Mouse (Mus musculus) megakaryocyte progenitor cell, adult 5-6 weeks (primary cell): ENCODE results near the gene Ddx39. TPM values are rescaled to one million over a fixed set of nuclear protein-coding genes. Genes with fewer than 3 reads are reported as not detected.

ENCODE experiments used
- ATAC-seq: replicated peaks from 2 replicates; pipeline ENCODE4 v1.8.0; 2016; ENCODE audit warnings: mild to moderate bottlenecking, moderate TSS enrichment, inconsistent platforms; ENCODE audit not compliant: poor library complexity
- total RNA-seq, 2 experiments: library from RNA; stranded (forward) in 1 of 2; stranded (reverse) in 1 of 2; fragments of 157-497, 149-512 nt in 1 of 2; fragments of 200-1000 nt in 1 of 2; gene quantifications; 2 replicates each; pipeline versions ENCODE4 v1.2.3 to v1.2.4; 2015 to 2017

Ddx39 gene
- total RNA-seq (2015) (119 and 139 TPM in 2 replicates), total RNA-seq (2017) (121 and 131 TPM in 2 replicates)

DNA sequence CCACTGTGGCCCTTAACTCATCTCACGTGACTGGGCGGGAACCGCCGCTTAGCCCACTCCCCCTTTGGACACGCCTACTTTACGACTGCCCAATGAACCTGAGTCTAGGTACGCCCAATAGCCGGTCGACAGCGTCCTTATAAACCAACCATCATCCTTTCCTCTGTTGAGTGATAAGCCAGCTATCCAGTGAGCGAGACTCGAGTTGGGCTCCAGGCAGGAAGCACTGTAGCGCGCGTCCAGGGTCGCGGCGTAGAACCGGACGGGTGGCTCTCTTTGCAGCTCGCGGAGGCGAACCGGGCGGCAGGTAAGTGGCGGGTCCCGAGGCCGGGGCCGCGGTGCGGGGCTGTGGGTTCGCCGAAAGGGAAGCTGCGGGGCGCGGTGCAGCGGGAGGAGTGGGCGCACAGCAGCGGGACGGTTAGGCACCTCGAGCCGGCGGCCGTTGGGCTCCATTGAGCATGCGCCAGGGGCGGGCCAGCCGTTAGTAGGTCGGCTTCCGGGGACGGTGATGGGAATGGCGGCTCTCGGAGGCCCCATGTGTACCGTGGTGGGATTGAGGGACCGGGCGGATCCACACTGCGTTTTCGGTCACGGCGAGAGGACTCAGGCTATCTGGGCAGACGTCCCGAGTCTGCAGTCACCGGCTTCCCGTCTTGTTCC is at the start of gene Ddx39:
Gene Ddx39 (plus strand): TSS at position 147 of the 660 bp plus-strand sequence.
- peak; percentile 93 for ATAC-seq

DNA sequence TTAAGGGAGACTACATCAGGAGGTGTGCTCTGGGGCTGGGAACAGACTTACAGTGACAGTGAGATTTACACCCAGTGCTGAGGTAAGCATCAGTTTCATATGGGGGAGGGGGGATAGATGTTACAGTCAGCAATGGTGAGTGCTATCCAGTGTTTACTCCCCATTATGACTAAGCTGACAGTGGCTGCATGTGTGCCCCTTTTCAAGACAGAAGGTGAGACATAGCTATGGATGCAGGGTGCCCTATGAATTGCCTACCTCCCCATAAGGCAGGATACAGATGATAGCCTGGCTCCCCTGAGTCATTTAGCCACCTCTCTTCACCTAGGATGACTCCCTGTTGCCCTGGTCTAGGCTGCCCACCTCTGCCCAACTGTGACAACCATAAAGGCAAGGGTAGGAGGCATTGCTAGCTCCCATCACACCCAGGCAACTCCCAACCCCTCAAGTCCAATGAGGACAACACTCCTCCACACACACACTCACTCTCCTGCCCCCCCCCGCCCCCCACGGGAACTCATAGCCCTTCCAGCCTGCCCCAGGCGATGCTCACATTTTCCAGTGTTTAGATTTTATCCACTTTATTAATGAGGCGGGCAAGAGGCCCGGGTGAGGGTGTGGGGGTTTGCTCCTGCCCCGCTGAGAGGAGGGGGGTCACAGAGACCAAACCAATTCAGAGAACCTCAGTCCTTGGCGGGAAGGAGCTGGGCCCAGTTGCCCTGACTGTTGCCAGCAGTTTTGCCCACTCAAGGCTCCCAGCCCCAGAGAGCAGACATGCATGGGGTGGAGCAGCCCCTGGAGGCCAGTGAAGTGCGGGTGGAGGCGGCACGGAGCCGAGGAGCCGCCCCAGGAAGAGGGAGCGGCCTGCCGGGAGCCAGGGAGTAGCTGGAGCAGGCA is 48.8 kb upstream of the Ddx39 start, which contains the start of gene Ptger1:
Gene Ptger1 (plus strand): TSS at position 710 of the 897 bp plus-strand sequence.
- ATAC-seq = no peak

DNA sequence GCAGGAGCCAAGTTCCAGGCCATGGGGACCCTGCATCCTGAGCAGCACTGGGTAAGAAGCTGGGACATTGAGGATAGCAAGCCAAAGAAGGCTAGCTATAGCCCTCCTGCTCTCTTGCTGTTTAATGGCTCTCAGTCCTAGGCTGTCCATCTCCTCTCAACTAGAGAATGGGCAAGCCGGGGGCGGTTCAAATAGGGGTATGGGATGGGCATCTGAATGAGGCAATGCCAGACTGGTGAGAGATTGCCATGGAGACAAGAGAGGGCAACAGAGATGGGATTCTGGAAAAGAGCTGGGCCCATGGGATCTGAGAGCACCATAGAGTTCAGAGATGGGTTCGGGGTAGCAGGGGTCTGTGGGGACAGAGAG is 48.1 kb upstream of the Ddx39 start:
- no peak for ATAC-seq

DNA sequence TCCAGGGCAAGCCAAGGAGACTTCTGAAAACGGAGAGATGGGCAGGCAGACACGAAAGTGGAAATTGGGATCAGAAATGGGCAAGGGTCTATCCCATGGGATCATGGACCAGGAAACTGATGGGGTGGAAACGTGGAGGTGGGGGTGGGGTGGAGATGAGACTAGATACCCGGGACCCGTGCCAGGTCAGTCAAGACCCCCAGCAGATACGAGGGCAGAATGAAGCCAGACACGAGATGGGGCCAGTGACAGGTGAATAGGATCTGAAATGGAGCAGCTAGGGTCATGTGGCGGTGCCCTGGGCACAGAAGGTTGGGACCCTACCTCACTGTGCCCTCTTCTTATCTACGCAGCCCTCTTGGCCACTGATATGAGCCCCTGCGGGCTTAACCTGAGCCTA is 47.5 kb upstream of the Ddx39 start:
- ATAC-seq = no peak

DNA sequence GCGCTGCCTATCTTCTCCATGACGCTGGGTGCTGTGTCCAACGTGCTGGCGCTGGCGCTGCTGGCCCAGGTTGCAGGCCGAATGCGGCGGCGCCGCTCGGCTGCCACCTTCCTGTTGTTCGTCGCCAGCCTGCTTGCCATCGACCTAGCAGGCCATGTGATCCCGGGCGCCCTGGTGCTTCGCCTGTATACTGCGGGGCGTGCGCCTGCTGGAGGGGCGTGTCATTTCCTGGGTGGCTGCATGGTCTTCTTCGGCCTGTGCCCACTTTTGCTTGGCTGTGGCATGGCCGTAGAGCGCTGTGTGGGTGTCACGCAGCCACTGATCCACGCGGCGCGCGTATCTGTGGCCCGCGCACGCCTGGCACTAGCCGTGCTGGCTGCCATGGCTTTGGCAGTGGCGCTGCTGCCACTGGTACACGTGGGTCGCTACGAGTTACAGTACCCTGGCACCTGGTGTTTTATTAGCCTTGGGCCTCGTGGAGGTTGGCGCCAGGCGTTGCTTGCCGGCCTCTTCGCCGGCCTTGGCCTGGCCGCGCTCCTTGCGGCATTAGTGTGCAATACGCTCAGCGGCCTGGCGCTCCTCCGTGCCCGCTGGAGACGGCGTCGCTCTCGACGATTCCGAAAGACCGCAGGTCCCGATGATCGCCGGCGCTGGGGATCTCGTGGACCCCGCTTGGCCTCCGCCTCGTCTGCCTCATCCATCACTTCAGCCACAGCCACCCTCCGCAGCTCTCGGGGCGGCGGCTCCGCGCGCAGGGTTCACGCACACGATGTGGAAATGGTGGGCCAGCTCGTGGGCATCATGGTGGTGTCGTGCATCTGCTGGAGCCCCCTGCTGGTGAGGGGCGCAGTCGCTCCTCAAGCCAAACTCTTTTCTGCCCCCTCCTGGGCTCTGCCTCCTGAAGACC is 46.7 kb upstream of the Ddx39 start:
- ATAC-seq = peak; percentile 65

DNA sequence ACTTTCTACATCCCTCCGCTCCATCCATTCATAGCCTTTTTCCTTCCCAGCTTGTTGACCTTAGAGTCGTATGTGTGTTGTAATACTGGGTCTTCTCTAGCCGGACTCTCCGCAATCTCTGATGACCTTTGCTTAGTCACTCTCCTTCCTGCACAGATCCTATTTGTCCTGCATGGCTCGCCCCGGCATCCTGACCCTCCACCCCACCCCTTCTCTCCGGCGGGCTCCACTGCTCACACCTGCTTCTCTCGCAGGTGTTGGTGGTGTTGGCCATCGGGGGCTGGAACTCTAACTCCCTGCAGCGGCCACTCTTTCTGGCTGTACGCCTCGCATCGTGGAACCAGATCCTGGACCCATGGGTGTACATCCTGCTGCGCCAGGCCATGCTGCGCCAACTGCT is 46.0 kb upstream of the Ddx39 start:
- ATAC-seq = no peak

DNA sequence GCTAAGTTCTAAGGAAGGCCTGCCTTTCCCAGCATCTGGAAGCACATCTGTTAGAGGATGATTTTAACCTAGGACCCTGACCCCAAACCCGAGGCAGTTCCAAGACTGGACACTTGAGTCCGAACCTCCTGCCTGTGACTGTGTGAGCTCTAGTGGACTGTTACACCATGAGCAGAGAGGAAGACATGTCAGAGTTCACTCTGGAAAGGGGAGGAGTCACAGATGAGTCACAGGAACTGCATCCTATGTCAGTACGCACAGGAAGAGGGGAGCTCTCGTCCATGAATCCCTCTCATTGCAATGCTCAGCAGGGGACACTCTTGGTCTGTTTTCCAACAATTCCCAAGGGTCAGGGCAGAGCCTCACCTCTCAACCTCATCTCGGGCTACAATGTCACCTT is 42.0 kb upstream of the Ddx39 start:
- ATAC-seq = no peak

DNA sequence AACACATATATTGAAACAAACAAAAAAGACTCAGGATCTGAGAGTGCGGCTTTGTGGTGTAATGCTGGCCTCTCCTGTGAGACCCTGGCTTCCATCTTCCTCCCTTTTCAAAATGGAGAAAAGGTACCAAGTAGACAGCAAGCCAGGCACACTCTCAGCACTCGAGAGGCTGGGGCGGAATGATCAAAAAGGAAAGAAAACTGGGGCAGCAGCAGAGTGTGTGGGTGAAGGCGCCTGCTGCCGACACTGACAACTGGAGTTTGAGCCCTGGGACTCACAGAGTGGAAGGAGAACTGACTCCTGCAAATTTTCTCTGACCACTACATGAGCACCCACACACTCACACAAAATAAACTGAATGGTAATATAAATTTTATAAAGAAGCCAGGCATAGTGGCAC is 40.5 kb upstream of the Ddx39 start:
- ATAC-seq = no peak

DNA sequence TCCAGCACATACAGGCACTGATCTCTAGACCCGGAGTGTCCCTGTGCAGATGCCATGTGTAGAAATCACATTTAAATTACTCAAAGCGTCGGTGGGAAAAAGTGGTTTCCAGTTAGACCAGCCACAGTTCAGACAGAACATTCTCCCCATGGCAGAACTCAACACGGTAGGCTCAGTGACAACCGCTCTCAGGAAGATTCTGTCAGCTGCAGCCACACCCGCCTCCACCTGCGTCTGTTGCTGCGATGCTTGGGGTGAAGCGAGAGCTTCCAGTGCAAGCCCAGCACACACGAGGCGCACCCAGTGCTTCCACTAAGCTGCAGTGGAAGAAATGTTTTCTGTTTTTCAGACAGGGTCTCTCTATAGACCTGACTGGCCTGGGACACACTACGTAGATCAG is 35.1 kb upstream of the Ddx39 start:
- ATAC-seq = no peak

DNA sequence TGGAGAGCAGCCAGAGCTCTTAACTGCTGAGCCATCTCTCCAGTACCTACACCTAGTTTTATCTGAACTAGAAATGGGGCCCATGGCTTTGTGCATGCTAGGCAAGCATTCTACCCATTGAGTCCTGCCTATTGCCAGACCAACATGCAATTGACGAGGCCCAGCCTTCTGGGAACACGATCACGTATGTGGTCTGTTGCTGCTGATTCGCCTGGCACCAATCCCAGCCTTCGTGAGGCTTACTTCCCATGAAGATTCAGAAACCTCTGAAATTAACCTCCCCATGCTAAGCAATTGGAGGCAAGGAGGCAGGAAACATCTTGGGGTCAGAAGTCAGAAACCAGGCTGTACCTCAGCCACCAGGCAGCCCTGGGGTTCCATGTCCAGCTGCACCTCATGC is 34.4 kb upstream of the Ddx39 start:
- no peak for ATAC-seq

DNA sequence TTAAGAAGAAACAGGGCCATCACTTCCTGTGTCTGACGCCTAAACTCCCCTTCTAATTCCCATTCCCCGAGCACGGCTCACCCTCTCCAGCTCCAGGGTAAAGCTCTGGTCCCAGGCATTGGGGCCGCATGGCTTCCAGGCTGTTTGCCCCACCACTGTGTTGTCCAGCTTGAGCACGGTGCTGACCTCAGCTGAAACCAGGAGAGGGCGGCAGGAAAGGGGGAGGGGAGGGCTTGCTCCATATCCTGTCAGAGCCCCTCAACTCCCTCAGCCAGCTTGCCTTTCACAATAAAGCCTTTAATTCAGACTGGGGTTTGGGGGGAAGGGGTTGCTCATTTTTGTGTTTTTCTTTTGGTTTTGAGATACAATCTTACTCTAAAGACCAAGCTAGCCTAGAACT is 33.9 kb upstream of the Ddx39 start:
- ATAC-seq = peak; percentile 72

DNA sequence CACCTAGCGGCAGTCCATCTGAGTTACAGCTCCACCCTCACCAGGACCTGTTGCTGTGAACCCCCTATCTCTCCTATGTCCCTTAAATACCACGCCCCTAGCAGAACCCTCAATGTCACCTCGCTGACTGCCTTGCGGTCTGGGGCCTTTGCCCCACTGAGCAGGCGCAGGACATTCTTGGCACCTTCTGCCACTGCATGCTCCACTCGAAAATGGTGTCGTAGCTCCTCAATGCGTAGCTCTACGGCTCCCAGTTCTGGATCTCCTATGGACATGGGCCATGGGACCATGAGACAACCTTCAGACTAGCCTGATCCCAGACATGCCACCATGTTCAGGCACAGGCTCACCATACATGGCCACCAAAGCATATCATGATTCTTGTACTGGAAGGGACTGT is 30.5 kb upstream of the Ddx39 start:
- no peak for ATAC-seq

DNA sequence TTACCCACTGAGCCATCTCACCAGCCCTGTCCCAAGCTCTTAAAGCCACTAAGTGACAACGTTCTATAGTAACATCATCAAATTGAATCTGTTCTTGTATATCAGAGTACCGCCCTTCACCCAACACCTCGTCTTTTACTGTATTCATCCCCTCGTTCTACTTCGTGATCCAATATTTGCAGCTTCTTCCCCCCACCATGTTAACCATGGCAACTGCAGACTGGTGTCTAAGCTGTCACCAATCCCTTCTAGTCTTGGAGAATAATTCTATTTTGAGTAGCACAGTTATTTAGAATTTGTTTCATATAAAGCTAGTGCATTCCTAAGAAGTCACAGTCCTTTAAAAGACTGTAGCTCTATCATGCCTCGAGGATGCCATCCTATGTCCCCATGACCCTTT is 25.7 kb upstream of the Ddx39 start:
- ATAC-seq = no peak

DNA sequence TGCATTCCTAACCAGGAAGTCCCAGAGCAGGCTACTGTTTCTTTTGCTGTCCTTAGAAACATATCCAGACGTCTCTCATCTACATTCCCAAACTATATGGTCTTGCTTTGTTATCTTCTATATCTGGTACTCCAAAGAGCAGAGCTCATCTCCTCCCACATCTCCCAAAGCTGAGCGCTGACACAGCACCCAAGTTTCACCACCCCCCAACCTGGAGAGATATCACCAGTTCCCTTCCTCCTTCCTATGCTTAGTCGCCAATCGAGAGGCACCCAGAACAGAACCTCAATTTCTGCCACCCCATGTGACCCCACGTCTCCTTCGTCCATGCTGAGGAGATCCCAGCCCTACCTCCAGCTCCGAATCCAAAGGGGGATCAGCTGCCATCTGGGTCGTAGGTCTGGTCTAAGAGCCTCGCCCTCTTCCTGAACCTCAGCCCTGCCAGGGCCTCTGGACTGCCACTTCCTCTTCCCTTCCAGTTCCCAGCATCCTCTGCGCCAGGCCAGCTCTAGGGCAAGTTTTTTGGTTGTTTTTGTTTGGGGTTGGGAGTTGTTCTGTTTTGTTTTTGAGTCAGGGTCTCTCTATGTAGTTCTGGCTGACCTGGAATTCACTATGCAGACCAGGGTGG is 21.3 kb upstream of the Ddx39 start:
- peak; percentile 51 for ATAC-seq

DNA sequence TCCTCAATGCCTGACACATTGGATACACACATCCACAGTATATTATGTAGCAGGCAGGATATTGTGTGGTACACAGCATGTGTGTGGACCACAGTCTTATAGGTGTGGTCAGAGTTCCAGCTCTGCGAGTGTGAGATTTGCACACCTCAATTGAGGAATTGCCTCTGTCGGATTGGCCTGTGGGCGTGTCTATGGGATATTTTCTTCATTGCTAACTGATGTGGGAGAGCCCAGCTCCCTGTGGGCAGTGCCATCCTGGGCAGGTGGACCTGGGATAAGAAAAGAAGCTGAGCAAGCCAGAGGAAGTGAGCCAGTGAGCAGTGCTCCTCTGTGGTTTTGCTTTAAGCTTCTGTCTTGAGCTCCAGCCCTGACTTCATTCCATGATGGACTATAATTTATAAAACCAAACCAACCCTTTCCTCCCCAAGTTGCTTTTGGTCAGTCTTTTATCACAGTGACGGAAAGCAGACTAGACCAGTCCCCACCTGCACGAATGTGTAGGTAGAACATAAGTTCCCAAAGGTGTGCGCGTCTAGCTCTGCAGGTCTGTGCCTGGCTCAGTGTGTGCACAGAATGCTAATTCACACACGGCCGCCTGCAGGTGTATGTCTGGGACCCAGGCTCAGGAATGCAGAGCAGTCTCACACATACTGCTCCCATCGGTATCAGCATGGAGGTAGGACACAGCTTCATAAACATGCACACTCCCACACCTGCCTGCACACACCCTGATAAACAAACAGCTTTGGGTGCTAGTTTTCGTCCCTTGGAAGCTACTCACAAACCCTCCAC is 20.4 kb upstream of the Ddx39 start:
- ATAC-seq = no peak

DNA sequence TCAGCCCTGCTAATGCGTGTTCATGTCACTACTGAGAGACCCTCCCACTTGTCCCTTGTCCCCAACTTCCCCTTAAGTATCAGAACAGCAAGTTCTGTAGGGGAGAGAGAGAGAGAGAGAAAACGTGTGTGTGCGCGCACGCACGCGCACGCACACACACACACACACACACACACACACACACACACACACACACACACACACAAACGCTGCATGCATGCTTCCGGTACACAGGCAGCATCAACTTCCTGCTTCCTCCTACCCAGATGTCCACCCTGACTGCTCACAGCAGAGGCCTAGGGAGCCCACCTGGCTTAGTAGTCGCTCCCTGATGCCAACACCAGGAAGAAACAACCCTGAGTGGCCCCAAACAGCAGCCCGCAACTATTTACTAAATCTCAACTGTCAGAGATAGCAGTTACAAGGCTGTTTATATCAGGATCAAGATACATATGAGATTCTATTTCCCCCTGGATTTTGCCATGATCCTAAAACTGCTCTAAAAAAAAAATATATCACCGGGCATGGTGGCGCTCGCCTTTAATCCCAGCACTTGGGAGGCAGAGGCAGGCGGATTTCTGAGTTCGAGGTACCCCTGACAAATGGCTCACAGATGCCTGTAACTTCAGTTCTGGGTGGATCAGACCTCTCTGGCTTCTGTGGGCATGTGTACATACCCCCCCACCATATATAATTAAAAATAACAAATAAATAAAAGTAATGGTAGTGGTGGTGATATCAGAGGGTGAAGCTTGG is 19.4 kb upstream of the Ddx39 start:
- ATAC-seq = peak; percentile 26

DNA sequence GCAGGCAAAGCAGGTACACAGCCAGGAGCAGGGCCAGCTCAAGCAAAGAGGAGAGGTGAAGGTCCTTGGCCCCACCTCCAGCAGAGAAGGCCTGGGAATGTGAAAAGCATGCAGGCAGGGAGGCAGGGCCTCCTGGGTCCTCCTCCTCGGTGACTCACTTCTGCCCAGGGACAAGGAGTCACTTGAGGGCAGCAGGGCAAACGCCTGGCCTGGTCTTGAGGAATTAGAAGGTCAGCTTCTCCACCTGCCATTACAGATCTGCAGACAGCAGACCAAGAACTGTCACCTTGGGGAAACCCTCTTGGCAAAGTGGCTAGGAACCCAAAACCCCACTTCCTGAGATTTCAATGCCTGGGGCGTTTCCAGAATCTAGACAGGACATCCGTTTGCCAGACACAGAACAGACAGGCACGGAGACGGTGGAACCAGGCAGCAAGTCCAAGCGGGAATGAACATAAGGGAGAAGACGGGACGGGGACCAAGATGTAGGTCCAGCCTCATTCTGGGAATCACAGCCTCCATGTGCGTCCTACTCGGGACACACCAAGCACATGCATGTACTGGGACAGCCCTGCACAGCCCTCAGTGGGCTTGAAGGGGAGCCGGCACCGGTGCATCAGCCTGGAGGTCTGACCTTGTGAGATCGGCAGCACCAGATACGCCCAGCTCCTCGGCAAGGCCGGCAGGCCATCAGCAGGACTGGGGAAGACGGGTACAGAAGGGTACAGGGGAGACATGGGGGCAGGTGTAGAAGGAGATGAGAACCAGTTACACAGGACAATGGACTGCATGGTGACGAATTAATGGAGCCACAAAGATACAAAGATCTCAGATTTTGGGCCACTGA is 17.4 kb upstream of the Ddx39 start:
- no peak for ATAC-seq

DNA sequence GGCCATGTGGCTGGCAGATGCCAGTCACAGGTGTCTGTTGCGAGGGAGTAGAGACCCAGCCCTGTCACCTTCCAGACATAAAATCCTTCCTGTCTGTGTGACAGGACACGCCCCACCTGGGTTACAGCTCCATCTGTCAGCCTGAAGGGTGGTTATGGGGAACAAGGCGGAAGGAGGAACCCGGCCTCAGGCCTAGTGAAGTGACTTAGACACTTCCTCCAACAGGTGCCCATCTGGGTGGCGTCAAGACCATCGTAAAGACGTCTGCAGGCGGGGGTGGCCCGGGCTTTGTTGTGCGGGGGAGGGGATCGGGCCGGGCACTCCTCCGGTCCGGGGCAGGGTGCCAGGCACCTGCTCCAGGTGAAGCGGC is 16.7 kb upstream of the Ddx39 start:
- ATAC-seq = peak; percentile 57
